Mouse (Mus musculus): Measurements from ENCODE around the gene Gpr176. TPM values are rescaled to one million over a fixed set of nuclear protein-coding genes. Genes with fewer than 3 reads are reported as not detected.
A peak's percentile ranks its signal among the peaks of the same experiment; 100 is the strongest.

Gpr176 gene
- polyA plus RNA-seq, 1 experiment from 2014 or later: 0.30 TPM

- no peak overlapping the region for H3K4me2 ChIP-seq (ENCODE audit: low read depth, low read length)
- 79% methylated on average over 12 of the region's 12 CpGs for WGBS
Measured at GRCm38 (mm10) chr2:118315656-118316402, 57.4 kb downstream of the Gpr176 start.

GRCm38 (mm10) chr2:118307561-118307960 is 65.7 kb downstream of the Gpr176 start:
- Histone ChIP-seq H3K27me3 (ENCODE audit: control insufficient read depth, insufficient read depth, low read length) (no peaks in the 10 kb centered on the region), H3K9me3 (replicated peaks; ENCODE audit: control insufficient read depth, low read length) (no peaks in the 10 kb centered on the region), H3K27ac (ENCODE audit: low read length) (no peak overlapping the region), H3K4me2 (ENCODE audit: low read depth, low read length) (peak overlapping the region; percentile 17; the same call in 1 of the 2 replicates), H3K4me3 (replicated peaks; ENCODE audit: low read length) (no peak overlapping the region), H3K36me3 (ENCODE audit: control insufficient read depth, insufficient read depth, low read length) (no peaks in the 10 kb centered on the region), H3K9ac (ENCODE audit: low read length) (no peak overlapping the region), H3K4me1 (ENCODE audit: control insufficient read depth, insufficient read depth, low read length) (no peaks in the 10 kb centered on the region)
- WGBS: 45% methylated on average over 8 of the region's 8 CpGs
- peak; percentile 55; the same call in 1 of the 2 replicates for ATAC-seq (ENCODE audit: insufficient read depth, low FRiP score)

More at GRCm38 (mm10) chr2:118315656-118316402, 57.4 kb downstream of the Gpr176 start:
- Histone ChIP-seq H3K4me3 (replicated peaks; ENCODE audit: low read length) (no peak overlapping the region), H3K9me3 (replicated peaks; ENCODE audit: control insufficient read depth, low read length) (no peaks in the 10 kb centered on the region), H3K9ac (ENCODE audit: low read length) (no peak overlapping the region), H3K27me3 (ENCODE audit: control insufficient read depth, insufficient read depth, low read length) (no peaks in the 10 kb centered on the region), H3K4me1 (ENCODE audit: control insufficient read depth, insufficient read depth, low read length) (no peaks in the 10 kb centered on the region), H3K36me3 (ENCODE audit: control insufficient read depth, insufficient read depth, low read length) (no peaks in the 10 kb centered on the region), H3K27ac (ENCODE audit: low read length) (no peak overlapping the region)
- no peak for ATAC-seq (ENCODE audit: insufficient read depth, low FRiP score)

- ATAC-seq (ENCODE audit: insufficient read depth, low FRiP score): no peak
- no peaks in the 10 kb centered on the region for H3K4me1 ChIP-seq (ENCODE audit: control insufficient read depth, insufficient read depth, low read length)
- WGBS: 61% methylated on average over 2 of the region's 2 CpGs
- H3K4me2 ChIP-seq (ENCODE audit: low read depth, low read length): no peak overlapping the region
- no peaks in the 10 kb centered on the region for H3K27me3 ChIP-seq (ENCODE audit: control insufficient read depth, insufficient read depth, low read length)
- H3K9me3 ChIP-seq (replicated peaks; ENCODE audit: control insufficient read depth, low read length): no peaks in the 10 kb centered on the region
- H3K9ac ChIP-seq (ENCODE audit: low read length): no peak overlapping the region
- no peaks in the 10 kb centered on the region for H3K36me3 ChIP-seq (ENCODE audit: control insufficient read depth, insufficient read depth, low read length)
- no peak overlapping the region for H3K27ac ChIP-seq (ENCODE audit: low read length)
- H3K4me3 ChIP-seq (replicated peaks; ENCODE audit: low read length): no peak overlapping the region
Measured at GRCm38 (mm10) chr2:118306966-118307365, 66.3 kb downstream of the Gpr176 start.

- Histone ChIP-seq H3K9ac (ENCODE audit: low read length) (no peak overlapping the region), H3K9me3 (replicated peaks; ENCODE audit: control insufficient read depth, low read length) (no peaks in the 10 kb centered on the region), H3K4me3 (replicated peaks; ENCODE audit: low read length) (no peak overlapping the region), H3K4me2 (ENCODE audit: low read depth, low read length) (no peak overlapping the region), H3K36me3 (ENCODE audit: control insufficient read depth, insufficient read depth, low read length) (no peaks in the 10 kb centered on the region), H3K27me3 (ENCODE audit: control insufficient read depth, insufficient read depth, low read length) (no peaks in the 10 kb centered on the region), H3K4me1 (ENCODE audit: control insufficient read depth, insufficient read depth, low read length) (no peaks in the 10 kb centered on the region), H3K27ac (ENCODE audit: low read length) (no peak overlapping the region)
- peak; percentile 65; the same call in 1 of the 2 replicates for ATAC-seq (ENCODE audit: insufficient read depth, low FRiP score)
- WGBS: 18% methylated on average over 3 of the region's 3 CpGs
Measured at GRCm38 (mm10) chr2:118306522-118306895, 66.7 kb downstream of the Gpr176 start.

GRCm38 (mm10) chr2:118305827-118306521 is 67.2 kb downstream of the Gpr176 start:
- H3K9me3 ChIP-seq (replicated peaks; ENCODE audit: control insufficient read depth, low read length): no peaks in the 10 kb centered on the region
- no peaks in the 10 kb centered on the region for H3K27me3 ChIP-seq (ENCODE audit: control insufficient read depth, insufficient read depth, low read length)
- H3K36me3 ChIP-seq (ENCODE audit: control insufficient read depth, insufficient read depth, low read length): no peaks in the 10 kb centered on the region
- H3K4me2 ChIP-seq (ENCODE audit: low read depth, low read length): no peak overlapping the region
- no peak for ATAC-seq (ENCODE audit: insufficient read depth, low FRiP score)
- no peak overlapping the region for H3K9ac ChIP-seq (ENCODE audit: low read length)
- no peak overlapping the region for H3K27ac ChIP-seq (ENCODE audit: low read length)
- no peaks in the 10 kb centered on the region for H3K4me1 ChIP-seq (ENCODE audit: control insufficient read depth, insufficient read depth, low read length)
- no peak overlapping the region for H3K4me3 ChIP-seq (replicated peaks; ENCODE audit: low read length)
- WGBS: 57% methylated on average over 7 of the region's 7 CpGs

- WGBS: 66% methylated on average over 4 of the region's 4 CpGs
- Histone ChIP-seq H3K4me2 (ENCODE audit: low read depth, low read length) (no peak overlapping the region), H3K9me3 (replicated peaks; ENCODE audit: control insufficient read depth, low read length) (no peaks in the 10 kb centered on the region), H3K4me1 (ENCODE audit: control insufficient read depth, insufficient read depth, low read length) (no peaks in the 10 kb centered on the region), H3K36me3 (ENCODE audit: control insufficient read depth, insufficient read depth, low read length) (no peaks in the 10 kb centered on the region), H3K9ac (ENCODE audit: low read length) (no peak overlapping the region), H3K4me3 (replicated peaks; ENCODE audit: low read length) (no peak overlapping the region), H3K27me3 (ENCODE audit: control insufficient read depth, insufficient read depth, low read length) (no peaks in the 10 kb centered on the region), H3K27ac (ENCODE audit: low read length) (no peak overlapping the region)
- ATAC-seq (ENCODE audit: insufficient read depth, low FRiP score): no peak
Measured at GRCm38 (mm10) chr2:118303456-118303855, 69.8 kb downstream of the Gpr176 start.

- Histone ChIP-seq H3K36me3 (ENCODE audit: control insufficient read depth, insufficient read depth, low read length) (no peaks in the 10 kb centered on the region), H3K4me1 (ENCODE audit: control insufficient read depth, insufficient read depth, low read length) (no peaks in the 10 kb centered on the region), H3K9ac (ENCODE audit: low read length) (no peak overlapping the region), H3K9me3 (replicated peaks; ENCODE audit: control insufficient read depth, low read length) (no peaks in the 10 kb centered on the region), H3K4me3 (replicated peaks; ENCODE audit: low read length) (no peak overlapping the region), H3K27me3 (ENCODE audit: control insufficient read depth, insufficient read depth, low read length) (no peaks in the 10 kb centered on the region), H3K4me2 (ENCODE audit: low read depth, low read length) (no peak overlapping the region), H3K27ac (ENCODE audit: low read length) (no peak overlapping the region)
- ATAC-seq (ENCODE audit: insufficient read depth, low FRiP score): no peak
- 85% methylated on average over 2 of the region's 2 CpGs for WGBS
Measured at GRCm38 (mm10) chr2:118301656-118302055, 71.6 kb downstream of the Gpr176 start.

GRCm38 (mm10) chr2:118301041-118301545 is 72.1 kb downstream of the Gpr176 start:
- Histone ChIP-seq H3K27ac (ENCODE audit: low read length) (no peak overlapping the region), H3K9ac (ENCODE audit: low read length) (no peak overlapping the region), H3K9me3 (replicated peaks; ENCODE audit: control insufficient read depth, low read length) (no peaks in the 10 kb centered on the region), H3K27me3 (ENCODE audit: control insufficient read depth, insufficient read depth, low read length) (no peaks in the 10 kb centered on the region), H3K4me3 (replicated peaks; ENCODE audit: low read length) (no peak overlapping the region), H3K4me1 (ENCODE audit: control insufficient read depth, insufficient read depth, low read length) (no peaks in the 10 kb centered on the region), H3K36me3 (ENCODE audit: control insufficient read depth, insufficient read depth, low read length) (no peaks in the 10 kb centered on the region), H3K4me2 (ENCODE audit: low read depth, low read length) (no peak overlapping the region)
- WGBS: 79% methylated on average over 8 of the region's 8 CpGs
- no peak for ATAC-seq (ENCODE audit: insufficient read depth, low FRiP score)

GRCm38 (mm10) chr2:118299981-118300380 is 73.2 kb downstream of the Gpr176 start:
- WGBS: 87% methylated on average over 2 of the region's 2 CpGs
- Histone ChIP-seq H3K27me3 (ENCODE audit: control insufficient read depth, insufficient read depth, low read length) (no peaks in the 10 kb centered on the region), H3K4me2 (ENCODE audit: low read depth, low read length) (no peak overlapping the region), H3K9ac (ENCODE audit: low read length) (no peak overlapping the region), H3K27ac (ENCODE audit: low read length) (no peak overlapping the region), H3K4me1 (ENCODE audit: control insufficient read depth, insufficient read depth, low read length) (no peaks in the 10 kb centered on the region), H3K4me3 (replicated peaks; ENCODE audit: low read length) (no peak overlapping the region), H3K36me3 (ENCODE audit: control insufficient read depth, insufficient read depth, low read length) (no peaks in the 10 kb centered on the region), H3K9me3 (replicated peaks; ENCODE audit: control insufficient read depth, low read length) (no peaks in the 10 kb centered on the region)
- ATAC-seq (ENCODE audit: insufficient read depth, low FRiP score): no peak
